Mouse (Mus musculus): ENCODE measurements around the gene Mgat5b.
A peak's percentile ranks its signal among the peaks of the same experiment; 100 is the strongest.

Gene Mgat5b

DNA sequence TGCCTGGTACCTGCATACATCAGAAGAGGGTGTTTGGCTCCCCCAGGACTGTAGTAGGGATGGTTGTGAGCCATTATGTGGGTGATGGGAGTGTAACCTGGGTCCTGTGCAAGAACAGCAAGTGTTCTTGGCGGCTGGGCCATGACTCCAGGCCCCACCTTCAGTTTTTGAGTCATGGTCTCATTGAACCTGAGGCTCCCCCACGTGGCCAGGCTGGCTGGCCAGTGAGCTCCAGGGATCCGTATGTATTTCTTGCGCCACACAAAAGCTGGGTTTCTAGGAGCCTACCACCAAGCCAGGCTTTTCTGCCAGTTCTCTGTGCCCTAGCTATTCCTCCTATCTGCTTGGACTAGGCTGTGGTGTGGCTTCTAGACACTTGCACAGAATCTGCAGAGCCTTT is 63.9 kb downstream of the Mgat5b start:
- DNase-seq (ENCODE audit: low spot score): no peak

DNA sequence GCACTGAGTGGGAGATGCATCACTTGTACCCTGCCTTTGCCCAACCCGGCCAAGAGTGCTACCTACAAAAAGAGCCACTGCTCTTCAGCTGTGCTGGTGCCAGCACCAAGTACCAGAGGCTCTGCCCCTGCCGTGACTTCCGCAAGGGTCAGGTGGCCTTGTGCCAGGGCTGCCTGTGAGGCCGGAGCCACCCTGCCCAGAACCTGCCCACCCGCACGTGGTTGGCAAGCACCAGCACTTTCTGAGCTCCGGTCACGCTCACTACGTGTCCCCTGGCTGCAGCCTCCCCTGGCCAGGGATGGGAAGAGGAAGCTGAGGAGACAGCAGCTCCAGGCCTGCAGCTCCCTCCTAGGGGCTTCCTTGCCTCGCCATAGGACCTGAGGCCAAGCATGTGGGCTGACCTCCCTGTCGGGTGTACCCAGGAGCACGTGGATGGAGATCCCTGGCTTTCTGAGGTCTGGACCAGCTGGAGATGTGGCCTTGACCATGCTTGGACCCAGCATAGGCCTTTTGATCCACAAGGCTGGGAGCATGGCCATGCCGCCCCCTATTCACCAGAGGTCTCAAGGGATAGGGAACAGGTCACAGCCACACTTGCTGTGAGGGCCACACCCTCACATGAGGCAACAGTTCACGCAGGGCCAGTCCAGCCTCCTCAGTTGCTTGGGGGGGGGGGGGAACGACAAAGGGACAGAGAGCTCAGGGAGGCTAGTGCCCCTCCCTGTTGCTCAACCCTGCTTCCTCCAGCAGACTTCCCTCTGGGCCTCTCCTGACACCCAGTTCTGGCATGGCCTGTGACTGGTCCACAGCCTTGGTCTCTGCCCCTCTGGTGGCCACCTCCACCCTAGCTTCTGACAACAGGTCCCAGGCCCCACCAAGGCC is 67.1 kb downstream of the Mgat5b start:
- DNase-seq (ENCODE audit: low spot score): no peak

DNA sequence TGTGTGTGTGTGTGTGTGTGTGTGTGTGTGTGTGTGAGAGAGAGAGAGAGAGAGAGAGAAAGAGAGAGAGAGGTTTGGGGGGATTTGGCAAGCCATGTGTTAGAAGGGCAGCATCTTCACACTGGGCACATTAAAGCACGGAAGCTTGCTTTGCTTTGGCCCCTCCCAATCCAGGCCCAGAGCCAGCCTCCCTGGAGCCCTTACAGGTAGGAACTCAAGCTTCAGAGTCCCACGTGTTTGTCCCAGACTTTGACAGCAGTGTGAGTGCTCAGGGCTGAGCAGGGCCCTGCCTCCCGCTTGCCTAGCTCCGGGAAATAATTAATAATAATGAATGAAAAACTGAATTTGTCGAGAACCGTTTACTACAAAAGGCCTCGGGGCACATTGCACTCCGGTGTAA is 69.5 kb downstream of the Mgat5b start:
- no peak for DNase-seq (ENCODE audit: low spot score)

DNA sequence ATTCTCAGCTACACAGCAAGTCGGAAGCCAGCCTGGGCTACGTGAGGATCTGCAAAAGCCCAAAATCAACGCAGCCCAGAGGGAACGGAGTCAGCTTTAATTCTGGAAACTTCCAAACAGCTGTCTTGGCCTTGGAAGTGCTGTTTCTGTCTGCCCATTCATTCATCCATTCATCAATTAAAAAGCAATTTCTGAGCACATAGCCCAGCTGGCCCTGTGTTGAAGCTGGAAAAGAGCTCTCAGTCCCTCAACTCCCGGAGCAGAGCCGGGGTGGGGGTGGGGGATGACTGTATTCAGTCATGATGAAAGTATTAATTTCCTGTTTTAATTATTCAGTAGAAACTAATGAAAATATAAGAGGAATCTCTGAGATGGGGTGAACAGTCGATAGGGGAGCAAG is 71.6 kb downstream of the Mgat5b start:
- DNase-seq (ENCODE audit: low spot score): no peak

DNA sequence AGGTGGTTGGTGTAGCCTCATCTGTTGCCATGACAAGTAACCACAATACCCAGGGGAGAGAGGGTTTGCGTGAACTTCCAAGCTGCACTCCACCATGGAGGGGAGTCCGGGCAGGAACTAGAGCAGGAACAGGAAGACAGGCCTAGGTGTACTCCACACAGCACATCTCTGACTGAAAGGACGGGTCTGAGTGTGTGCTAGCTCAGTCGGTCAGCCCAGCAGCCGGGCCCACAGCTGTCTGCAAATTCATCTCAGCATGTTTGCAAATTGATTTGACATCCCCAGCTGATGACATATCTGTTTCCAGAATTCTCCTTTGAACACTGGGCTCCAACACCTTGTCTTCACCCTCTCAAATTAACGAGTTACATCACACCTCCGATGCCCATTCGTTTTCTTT is 72.7 kb downstream of the Mgat5b start:
- DNase-seq (ENCODE audit: low spot score): no peak

DNA sequence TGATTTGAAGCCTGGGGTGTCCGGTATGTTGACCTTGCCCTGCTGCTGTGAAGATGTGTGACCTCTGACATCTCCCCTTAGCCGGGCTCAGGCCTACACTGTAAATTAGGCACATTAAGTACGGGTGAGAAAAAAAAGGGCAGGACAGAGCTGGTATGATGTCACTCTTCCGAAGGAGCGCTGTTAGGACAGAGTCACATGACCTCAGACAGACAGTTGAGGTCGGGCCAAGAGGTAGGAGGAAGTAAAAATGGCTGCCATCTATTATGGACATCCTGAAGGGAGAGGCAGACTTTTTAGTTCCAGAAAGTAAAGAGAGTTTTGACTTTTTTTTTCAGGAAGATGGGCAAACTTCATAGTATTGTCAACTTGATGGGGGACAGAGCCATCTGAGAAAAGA is 73.3 kb downstream of the Mgat5b start:
- DNase-seq (ENCODE audit: low spot score): no peak

DNA sequence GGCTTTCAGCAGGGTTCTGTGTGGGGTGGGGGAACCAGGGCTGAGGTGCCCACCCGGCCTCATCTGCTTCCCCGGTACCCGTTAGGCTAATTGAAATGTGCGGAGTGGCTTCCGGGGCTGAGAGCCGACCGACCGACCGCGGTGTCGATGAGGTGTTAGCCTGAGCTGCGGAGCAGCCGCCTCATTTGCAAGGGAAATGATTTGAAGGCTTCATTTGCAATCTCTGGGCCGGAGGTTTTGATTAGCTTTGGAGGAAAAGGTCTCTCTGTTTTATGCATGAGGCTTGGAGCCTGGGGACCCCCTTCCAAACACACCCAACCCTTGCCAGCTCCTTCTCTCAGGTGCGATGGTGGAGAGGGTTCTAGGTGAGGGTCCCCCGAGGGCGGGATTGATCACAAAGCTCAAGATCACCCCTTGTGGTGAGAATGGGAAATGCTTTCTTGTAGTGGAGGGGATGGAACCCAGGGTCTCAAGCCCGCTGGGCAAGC is 75.5 kb downstream of the Mgat5b start:
- DNase-seq (ENCODE audit: low spot score): no peak

DNA sequence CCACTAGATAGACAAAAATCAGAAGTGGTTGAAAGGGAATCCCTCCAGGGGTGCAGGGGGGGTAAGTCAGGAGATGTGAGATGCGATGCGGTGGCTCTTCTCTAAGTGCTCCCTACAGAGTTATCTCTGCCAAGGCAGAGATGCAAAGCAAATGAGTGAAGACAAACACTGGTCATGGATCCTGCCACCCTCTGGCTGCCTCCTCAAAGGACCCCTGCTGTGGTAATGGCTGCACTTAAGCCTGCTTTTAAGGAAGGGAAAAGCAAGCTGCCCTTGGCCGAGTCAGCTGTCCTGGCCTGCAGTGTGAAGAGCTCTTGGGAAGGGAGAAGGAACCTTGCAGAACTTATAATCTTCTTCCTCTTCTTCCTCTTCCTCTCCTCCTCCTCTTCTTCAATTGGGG is 78.3 kb downstream of the Mgat5b start:
- DNase-seq (ENCODE audit: low spot score): no peak

DNA sequence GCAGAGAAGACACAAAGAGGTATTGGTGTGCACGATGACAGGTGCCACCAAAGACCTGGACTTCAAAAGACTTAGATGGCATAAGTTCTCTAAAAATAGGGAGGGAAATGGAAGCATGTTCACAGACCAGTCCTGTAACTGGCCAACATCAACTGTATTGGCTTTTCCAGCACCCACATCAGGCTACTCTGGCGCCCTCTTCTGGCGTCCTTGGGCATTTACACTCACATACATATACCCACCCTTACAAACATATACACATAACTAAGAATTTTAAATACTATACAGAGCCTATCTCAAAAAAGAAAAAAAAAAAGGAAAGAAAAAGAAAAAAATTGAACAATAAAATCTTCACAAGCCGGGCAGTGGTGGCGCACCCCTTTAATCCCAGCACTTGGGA is 80.3 kb downstream of the Mgat5b start:
- DNase-seq (ENCODE audit: low spot score): no peak

DNA sequence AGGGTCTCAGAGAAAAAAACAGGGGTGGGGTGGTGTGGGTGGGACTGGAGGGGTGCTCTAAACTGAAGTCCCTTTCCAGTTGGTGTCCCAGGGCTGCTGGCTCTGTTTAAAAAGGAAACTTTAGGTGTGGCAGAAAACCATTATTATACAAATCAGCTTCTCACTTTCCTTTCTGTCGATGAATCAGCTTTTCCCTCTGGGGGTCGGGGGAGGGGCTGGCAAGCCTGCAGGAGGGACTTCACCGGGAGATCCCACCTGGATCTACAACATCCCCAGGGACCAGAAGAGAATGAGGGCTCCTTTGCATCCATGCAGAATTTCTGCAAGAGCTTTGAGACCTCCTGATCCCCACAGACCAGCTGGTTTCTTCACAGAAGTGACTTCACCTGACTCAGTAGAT is 81.6 kb downstream of the Mgat5b start:
- DNase-seq (ENCODE audit: low spot score): no peak

DNA sequence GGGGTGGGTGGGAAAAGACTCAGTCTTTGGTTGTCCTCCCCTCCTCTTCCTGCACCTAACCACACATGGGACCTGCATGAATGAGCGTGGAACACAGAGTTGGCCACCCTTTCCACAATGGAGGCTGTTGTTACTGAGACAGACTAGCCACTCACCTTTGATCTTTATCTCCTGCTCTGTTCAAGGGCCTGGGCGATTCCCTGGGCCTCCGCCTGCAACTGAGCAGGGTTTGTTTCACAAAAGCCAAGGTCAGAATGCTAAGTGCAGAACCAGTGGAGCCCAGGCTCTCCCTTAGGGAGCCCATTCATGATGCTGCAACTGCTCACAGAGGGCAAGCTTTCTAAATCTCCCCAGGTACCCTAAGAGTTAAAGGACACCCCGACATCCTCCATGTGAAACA is 83.1 kb downstream of the Mgat5b start:
- DNase-seq (ENCODE audit: low spot score): no peak

DNA sequence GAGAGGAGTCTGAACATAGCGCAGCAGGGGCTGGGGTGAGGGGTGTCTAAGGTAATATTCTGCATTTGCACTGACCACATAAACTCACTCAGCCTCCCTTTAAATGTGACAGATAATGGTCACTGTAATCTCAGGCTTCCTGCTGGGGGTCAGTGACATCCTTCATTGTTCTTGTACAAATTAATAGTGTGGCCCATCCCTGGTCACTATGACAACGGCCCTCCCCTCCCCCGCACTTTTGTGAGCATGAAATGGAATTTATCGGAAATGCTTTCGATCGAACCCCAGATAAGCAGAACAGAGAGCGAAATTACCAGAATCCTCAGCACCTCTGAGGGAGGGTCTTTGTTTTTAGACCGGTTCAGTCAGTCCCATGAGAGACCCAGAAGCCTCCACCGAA is 84.8 kb downstream of the Mgat5b start:
- no peak for DNase-seq (ENCODE audit: low spot score)

DNA sequence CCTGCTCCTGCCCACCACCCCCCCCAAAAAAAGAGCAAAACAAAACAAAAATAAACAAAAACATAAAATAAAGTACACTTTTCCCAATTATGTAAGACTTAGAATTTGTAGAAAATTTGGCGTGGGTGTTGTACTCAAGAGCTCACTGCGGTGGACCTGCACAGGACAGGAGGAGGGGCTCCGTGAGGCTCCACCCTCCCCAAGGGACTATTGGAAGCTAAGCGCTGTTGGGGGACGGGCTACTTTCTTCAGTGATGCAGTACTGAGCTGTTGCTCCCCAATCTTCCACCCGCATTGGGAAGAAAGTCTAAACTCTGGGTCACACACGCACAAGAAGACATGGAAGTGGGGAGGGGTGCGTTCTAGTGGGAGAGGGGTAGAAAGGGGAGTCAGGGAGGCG is 85.6 kb downstream of the Mgat5b start:
- no peak for DNase-seq (ENCODE audit: low spot score)

DNA sequence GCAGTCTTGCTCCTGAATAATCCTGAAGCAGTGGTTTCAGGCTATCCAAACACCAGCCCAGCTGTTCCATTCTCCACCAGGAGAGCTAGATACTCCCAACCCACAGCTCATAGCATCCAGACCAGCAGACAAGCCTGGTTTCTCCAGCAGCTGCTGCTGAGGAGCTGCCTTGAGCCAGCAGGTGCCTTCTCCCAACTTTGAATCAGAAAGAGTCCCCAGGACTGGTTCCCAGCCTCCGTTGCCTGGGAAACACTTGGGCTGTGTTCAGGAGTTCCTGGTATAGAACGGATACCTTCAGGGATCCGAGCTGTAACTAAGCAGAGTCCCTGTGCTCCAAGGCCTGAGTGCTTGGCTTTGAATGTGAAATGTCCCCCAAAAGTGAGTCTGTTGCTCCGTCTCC is 98.8 kb downstream of the Mgat5b start:
- no peak for DNase-seq (ENCODE audit: low spot score)

DNA sequence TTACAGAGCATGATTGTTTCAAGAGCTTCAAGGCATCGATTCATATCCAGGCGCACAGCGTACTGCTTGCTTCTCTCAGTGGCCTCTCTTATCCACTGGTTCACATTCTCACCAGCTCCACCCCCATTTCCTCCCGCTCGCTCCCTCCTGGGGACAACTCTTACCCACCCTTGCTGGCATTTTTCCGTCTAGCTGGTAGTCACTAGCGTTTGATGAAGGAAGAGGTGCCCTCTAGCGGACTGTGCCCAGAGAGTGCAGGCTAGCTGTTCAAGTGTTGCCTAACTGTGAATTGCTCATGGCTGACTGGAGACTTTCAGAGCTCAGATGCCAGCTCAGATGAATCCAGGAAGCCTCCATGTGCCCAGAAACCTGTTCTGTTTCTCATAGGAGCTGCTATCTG is 99.7 kb downstream of the Mgat5b start:
- peak; percentile 88 for DNase-seq (ENCODE audit: low spot score)

DNA sequence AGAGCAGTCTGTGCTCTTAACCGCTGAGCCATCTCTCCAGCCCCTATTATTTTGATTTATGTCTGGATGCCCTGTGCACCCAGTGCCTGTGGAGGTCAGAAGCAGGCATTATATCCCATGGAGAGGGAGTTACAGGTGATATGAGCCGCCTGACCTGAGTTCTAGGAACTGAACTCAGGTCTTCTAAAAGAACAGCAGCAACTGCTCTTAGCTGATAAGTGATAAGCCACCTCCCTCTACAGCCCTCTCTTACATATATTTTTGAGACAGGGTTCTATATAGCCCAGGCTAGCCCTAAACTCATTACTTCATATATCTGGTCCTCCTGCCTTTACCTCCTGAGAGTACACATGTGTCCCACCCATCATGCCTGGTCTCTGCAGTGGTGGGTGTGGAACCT is 102.4 kb downstream of the Mgat5b start:
- DNase-seq (ENCODE audit: low spot score): no peak

DNA sequence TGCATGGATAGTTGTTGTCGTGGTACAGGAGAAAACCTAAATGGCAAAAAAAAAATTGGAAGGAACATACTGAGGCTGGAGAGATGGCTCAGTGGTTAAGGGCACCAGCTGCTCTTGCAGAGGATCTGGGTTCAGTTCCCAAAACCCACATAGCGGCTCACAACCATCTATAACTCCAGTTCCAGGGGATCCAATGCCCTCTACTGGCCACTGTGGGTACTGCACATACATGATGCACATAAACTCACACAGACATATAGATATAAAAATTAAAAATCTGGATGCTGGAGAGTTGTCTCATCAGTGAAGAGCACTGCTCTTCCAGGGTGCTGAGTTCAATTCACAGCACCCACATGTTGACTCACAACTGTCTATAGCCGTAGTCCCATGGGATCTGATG is 104.9 kb downstream of the Mgat5b start:
- no peak for DNase-seq (ENCODE audit: low spot score)

DNA sequence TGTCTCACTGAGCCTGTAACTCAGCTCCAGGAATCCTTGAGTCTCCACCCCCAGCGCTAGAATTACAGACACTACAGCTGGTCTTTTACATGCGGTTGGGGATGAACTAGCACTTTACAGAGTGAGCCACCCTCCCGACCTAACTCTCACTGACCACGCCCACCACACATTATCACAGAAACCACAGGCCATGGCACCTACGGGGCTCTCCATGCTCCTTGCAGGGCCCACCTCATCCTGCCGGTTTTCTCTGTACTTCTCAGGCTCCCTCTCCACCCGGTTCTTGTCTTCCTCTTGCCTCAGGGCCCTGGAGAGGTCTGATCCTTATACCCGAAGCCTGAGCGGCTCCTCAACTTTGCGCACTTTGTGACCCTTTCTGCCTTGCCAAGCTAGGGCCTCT is 109.0 kb downstream of the Mgat5b start:
- peak; percentile 93 for DNase-seq (ENCODE audit: low spot score)

DNA sequence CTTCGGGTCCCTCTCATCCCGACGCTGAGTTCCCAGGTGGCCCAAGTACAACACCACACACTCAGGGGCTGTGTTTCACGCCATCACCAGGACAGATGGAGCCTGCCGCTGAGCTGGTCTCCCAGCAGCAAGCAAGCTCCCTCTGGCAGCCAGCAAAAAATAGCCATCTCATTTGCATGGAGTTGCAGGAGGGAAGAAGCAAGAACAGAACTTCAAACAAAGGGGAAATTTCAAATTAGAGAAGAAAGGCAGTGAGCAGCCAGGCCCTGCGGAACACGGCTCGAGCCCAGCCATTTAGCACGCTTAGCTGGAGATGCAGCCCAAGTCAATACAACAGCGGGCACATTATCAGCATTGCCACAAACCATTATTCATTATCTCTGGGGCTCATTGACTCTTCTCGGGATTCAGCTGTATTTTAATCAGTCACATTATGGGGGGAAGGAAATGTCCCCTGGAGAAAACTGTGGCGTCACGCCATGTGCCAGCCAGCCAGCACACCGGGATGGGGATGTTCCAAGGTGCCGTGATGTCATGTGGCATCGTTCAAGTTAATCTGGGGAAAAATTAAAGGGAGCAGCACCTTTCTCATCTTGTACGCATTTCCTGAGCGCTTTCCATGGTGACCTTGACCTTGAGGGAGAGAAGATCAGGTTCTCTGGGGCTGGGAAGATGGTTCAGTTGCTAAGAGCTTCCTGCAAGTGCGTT is 110.4 kb downstream of the Mgat5b start:
- peak; percentile 57 for DNase-seq (ENCODE audit: low spot score)

DNA sequence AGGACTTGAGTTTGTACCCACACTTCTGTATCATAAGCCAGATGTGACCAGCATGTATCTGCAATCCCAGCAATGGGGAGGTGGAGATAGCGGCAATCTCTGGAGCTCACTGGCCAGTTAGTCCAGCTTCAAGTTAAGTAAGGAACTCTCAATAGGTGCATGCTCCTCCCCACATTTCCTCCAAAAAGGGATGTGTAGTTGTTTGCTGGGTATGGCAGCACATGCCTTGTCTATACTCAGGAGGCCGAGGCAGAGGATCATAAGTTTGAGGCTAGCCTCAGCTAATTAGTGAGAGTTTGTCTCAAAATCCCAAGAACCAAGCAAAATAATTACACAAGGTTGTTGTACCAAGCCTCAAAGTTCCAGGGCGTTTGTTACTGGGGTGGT is 110.9 kb downstream of the Mgat5b start:
- DNase-seq (ENCODE audit: low spot score): peak; percentile 23

DNA sequence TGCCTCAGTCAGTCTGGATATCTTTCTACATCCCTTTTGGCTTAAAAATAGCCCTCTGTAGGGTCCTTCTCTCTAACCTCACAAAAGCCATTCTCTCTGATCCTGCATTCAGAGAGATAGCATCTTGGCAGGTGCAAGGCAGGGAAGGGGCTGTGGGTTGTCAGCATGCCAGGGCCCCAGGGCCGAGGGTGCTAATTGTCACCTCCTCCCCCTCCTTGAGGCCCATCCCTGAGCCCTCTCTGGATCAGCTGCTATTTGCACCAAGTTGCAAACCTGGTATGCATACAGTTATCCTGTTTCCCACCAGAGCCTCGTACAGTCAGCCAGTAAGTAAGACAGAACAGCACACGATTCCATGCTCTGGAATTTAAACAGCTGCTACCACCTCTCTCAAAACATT is 111.4 kb downstream of the Mgat5b start:
- no peak for DNase-seq (ENCODE audit: low spot score)

DNA sequence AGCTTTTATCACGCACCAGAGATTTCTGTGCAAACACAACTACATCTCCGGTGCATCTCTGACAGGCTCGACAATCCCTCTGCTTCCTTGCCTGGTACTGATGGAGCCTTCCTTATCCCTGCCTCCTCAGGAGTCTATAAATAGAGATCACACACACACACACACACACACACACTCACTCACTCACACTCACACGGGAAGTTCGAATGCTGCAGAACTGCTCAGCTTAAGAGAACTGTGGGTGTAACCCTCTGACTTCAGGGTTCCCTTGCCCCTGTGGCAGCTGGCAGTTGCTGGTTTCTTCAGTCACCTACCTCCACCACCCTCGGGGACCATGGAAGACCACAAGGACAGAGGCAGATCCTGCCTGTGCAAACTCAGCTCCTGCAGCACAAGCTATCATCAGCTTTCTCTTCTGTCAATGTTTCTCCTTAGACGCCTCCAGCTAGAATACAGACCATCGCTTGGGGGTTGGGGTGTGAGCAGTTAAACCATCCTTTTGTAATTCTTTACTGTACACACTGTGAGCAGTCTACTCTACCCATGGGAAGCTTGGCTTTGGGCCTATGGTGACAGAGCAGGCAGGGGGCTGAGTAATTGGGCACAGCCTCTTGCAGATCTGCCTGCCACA is 111.9 kb downstream of the Mgat5b start:
- no peak for DNase-seq (ENCODE audit: low spot score)

DNA sequence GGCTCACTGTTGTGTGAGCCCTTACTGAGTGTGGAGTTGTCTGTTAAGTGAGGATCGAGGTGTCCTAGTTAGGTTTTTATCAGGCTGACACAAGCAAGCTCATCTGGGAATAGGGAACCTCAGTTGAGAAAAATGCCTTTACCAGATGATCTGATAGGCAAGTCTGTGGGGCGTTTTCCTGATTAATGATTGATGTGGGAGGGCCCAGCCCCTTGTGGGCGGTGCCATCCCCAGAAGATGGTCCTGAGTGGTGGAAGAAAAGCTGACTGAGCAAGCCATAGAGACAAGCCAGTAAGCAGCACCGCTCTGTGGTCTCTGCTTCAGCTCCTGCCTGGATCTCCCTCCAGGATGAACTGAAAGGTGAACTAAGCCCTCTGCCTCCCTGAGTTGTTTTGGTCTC is 112.6 kb downstream of the Mgat5b start:
- peak; percentile 40 for DNase-seq (ENCODE audit: low spot score)

Measured in c-Kit-positive CD71-positive TER-119-positive erythroid progenitor cells, embryonic 14.5 days (primary cell).